Mouse (Mus musculus) colon, adult 2 months (tissue): ENCODE results near the gene Slc25a13. TPM values are rescaled to one million over a fixed set of nuclear protein-coding genes. Genes with fewer than 3 reads are reported as not detected.

Experiments
- polyA plus RNA-seq: library from polyadenylated mRNA; depleted of rRNA; stranded (reverse); fragments of >200 nt; gene quantifications from 2 replicates; pipeline ENCODE4 v1.2.3, GENCODE M21; 2012; rRNA removed

The Slc25a13 gene
- 5.5 and 6.2 TPM in 2 replicates for polyA plus RNA-seq

DNA sequence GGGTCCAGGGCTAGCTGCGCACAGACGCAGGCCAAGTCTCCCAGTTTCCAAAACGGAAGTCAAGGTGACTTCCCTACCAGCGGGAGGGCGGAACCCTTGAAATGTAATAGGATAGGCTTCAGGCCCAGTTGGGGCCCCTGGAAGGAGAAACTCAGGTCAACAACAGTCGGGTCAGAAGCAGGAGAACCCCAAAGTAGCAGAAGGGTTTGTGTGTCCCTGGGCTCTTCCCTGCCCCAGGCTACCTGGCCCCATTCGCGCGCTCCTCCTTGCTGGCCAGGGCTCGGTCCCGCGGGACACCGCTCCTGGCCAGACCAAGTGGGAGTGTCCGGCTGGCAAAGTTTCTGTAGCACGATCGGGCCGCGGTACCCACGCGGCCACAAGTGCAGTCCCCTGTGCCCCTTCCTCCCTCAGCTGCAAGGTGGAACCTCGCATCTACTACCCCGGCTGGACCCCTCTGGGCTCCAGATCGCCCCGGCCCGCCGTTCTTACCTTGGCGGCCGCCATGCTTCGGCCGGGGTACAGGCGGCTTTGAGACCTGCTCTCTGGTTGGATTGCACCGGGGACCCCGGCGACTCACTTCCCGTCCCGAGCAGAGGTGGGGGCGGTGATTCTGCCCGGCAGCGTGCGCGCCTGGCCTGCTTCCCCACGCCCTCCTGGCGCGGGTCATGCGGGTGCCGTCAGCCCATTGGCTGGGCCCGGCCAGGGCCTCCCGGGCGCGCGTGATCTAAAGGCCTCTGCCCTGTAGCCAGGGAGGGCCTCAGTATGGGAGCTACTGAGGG is at the start of gene Slc25a13:
Slc25a13 (minus strand) TSS at position 667 of the 779 bp plus-strand sequence.

